Mouse (Mus musculus): ENCODE results near the gene Trappc12.
A peak's percentile ranks its signal among the peaks of the same experiment; 100 is the strongest.

Gene Trappc12

DNA sequence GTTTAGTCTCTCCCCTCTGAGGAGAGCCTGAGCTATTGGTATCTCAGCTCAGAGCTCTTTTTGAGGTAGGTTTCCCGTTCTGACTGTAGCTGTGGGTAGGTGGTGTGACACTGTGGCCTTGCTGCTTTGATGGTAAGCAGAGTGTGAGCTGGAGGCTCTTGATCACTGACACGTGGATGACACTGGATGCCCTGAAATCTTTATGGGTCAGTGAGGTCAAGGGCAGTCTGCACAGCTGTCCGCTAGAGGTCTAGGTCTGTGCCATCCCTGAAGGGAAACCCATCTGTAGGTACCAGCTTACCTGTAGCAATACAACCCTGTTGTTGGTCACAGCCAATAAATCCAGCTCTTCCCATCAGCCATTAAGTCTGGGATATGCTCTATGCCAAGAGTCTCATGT is 64.5 kb downstream of the Trappc12 start:
- no peak for DNase-seq

DNA sequence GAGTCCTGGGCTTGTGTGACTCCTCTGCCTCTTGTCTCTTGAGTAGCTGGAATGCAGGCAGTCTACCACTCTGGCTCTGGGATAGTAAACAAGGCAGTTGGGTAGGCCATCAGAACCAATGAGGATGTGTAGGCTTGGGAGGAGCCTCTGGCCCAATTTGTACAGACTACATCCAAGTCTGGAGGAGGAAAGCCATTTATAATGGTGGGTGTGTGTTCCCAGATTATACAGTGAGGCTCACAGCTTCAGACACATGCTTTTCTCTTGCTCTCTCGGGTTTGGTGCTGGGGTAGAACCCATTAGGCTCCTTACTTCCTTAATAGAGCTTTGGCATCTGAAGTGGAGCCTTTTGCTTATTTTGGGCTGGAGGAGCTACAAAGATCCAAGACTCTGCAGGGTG is 65.6 kb downstream of the Trappc12 start:
- no peak for DNase-seq

DNA sequence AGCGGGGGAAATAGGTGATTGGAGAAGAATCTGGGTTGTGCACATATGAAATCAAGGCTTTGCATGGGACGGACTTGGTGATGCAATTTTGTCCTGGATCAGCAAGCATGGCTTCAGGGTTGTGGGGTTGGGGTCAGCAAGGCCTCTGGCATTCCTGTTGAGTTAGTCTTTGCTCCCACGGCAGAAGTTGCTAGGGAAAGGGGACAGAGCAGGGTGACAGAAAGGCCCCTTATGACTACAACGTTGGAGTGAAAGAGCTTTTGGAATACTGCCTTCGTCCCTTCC is 74.4 kb downstream of the Trappc12 start:
- no peak for DNase-seq

DNA sequence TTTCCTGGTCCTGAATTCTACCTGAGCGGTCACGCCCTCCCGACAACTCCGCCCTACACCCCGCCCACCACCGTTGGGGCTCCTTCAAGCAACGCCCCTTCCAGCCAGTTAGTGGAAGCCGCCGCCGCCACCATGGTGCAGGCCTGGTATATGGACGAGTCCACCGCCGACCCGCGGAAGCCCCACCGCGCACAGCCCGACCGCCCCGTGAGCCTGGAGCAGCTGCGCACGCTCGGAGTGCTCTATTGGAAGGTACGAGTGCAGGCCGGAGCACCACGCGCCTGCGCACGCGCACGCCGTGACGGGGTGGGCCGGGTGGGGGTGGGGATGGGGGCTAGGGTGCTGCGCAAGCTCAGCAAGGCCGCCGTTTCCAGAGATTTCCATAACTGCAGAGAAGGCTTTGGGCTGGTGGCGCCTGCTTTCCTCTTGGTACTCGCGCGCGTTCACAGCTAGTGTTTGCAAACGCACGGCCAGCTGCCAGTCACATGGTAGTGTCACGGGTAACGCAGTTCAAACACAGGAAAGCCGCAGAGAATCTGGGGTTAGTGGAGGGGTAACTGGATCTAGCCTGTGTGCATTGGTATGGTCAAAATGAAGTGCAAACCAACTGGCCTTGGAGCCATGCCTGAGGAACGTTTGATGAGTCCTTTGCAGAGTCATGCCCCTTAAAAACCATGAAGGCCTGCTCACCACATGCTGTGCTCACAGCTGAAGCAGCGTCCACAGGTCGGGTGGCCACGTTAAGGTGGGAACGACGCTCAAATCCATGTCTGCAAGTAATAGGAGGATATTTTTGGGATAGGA is 74.9 kb downstream of the Trappc12 start, which contains the start of gene Adi1:
Gene Adi1, plus strand, starts transcription at position 111 of the 804 bp plus-strand sequence.
- DNase-seq = peak; percentile 82

DNA sequence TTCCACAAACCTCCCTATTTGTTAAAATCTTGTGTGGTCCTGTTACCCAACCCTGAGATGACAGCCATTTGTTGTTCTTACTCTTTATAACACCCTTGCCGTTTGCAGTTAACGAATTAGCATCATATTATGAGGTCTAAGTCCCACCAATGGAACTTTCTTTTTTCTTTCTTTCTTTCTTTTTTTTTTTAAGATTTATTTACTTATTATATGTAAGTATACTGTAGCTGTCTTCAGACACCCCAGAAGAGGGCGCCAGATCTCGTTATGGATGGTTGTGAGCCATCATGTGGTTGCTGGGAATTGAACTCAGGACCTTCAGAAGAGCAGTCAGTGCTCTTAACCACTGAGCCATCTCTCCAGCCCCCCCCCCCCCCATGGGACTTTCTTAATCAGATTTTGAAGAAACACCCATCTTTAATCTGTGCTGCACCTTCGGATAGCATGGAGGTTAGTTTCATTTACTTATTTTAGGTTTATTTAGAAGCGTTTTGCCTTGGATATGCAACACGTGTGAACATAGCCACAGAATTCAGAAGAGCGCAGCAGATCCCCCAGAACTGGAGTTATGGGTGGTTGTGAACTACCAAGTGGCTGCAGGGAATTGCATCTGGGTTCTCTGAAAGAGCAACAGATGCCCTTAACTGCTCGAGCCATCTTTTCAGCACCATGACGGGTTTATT is 76.1 kb downstream of the Trappc12 start:
- no peak for DNase-seq

DNA sequence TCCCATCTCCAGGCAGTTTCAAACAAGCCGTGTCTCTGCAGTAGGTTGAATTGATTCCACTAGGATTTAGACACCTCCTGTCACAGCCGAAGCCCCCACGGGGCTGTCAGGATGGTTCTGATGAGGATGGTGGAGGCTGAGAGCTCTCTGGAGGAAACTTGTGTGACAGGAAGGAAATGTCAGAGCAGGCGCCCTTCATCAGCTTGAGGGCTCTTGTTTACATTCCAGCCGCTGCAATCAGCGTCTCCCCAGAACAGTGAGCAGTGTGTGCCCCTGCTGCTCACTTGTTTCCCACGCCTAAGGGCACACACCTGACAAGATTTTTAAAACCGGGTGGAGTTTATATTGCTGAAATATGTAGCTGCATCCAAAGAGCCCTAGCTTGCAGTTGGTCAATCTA is 83.0 kb downstream of the Trappc12 start:
- DNase-seq = no peak

DNA sequence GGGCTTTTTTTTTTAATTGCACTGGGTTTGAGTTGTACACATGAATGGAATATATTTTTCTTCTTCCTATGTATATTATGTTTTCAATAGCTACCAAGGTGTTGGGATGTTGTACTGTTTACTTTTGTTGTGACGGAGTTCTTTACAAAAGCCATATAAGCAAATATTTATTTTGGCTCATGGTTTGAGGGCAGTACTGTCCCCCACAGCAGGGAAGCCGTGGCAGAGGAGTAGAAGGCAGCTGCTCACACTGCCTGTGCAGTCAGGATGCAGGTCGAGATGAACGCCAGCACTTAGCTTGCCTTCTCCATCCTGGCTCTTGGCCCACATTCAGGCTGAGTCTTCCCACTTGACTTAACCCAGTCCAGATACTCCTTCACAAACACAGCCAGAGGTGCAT is 83.5 kb downstream of the Trappc12 start:
- DNase-seq = no peak

DNA sequence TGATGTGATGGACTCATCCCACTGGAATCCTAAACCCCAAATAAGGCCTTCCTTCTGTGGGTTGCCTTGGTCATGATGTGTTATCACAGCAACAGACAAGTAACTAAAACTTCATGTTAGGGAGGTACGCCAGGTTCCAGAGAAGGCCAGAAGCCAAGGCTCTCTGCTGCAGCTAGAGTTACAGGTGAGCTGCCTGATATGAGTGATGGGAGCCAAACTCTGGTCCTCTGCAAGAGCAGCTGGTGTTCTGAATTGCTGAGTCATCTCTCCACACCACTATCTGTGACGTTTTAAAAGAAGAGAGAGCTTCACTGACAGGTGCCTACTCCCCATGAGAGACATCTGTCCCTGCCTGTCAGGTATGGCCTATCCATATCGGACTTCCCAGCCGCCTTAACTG is 87.6 kb downstream of the Trappc12 start:
- no peak for DNase-seq

DNA sequence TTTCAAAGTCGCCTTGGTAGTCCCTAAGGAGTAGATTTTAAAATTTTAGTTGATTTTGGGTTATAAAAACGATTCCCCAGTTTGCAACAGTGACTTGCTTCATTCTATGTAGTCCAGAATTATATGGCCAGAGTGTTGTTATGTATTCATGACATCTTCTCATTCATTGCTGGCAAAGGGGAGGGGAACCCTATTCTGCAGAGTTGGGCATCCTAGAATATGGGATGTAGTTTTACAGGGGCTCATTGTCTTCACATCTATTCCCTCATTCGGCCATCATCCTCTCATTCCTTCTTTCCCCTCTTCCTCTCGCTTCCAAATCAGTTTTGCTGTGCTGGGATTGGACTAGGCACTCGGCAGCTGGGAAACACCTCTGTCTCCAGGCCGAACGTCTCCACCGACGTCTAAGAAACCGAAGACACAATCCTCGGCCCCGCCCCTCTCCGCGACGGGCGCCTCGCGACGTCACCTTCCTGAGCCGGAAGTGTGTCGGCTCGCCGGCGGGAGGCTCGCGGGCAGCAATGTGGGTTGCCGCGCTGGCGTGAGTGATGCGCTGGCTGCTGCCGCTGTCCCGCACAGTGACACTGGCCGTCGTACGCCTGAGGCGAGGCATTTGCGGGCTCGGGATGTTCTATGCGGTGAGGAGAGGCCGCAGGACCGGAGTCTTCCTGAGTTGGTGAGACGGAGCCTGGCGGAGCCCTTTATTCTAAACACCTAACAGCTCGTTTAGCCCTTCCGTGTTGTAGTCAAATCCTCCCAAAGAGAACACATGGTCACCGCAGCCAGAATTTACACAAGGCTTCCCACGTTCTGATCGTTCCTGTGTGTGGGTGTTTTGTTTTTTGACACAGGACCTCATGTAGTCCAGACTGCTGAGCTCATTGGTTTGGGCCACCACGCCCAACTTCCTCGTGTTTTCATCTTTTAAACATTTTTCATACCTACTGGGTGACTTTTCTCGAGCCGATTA is 100.8 kb downstream of the Trappc12 start, which contains the start of gene Rnaseh1:
Gene Rnaseh1, plus strand, starts transcription at position 462 of the 970 bp plus-strand sequence.
- DNase-seq = peak; percentile 90

Data from thymus, postnatal 25 days (tissue).